Mouse (Mus musculus) midbrain, embryonic 13.5 days (tissue): Measurements from ENCODE around the gene Xdh. TPM values are rescaled to one million over a fixed set of nuclear protein-coding genes. Genes with fewer than 3 reads are reported as not detected.

Experiments
- ATAC-seq: fragments of 200-750 bp; cut with Nextera tagmentation; 2 replicates; pipeline ENCODE4 v1.8.0; 2017; ENCODE audit warnings: mild to moderate bottlenecking, moderate TSS enrichment, moderate library complexity
- H3K27ac ChIP-seq: fragments of 300-500 bp; sonication (generic); 2 replicates; pipeline ENCODE4 v1.5.1; 2015; ENCODE audit warnings: inconsistent platforms, mild to moderate bottlenecking, moderate library complexity
- H3K27me3 ChIP-seq: fragments of 300-500 bp; sonication (generic); 2 replicates; pipeline ENCODE4 v1.6.1; 2015; ENCODE audit warnings: mild to moderate bottlenecking, inconsistent platforms
- H3K36me3 ChIP-seq: fragments of 300-500 bp; sonication (generic); 2 replicates; pipeline ENCODE4 v1.6.1; 2015; ENCODE audit warnings: mild to moderate bottlenecking, inconsistent platforms
- H3K4me1 ChIP-seq: fragments of 300-500 bp; sonication (generic); replicated peaks from 2 replicates; pipeline ENCODE4 v1.6.1; 2015; ENCODE audit warnings: inconsistent platforms
- H3K4me2 ChIP-seq: fragments of 300-500 bp; sonication (generic); replicated peaks from 2 replicates; pipeline ENCODE4 v1.6.1; 2015; ENCODE audit warnings: moderate library complexity, mild to moderate bottlenecking, inconsistent platforms
- H3K4me3 ChIP-seq: fragments of 300-500 bp; sonication (generic); replicated peaks from 2 replicates; pipeline ENCODE4 v1.5.1; 2015; ENCODE audit warnings: mild to moderate bottlenecking, inconsistent platforms
- H3K9ac ChIP-seq: fragments of 300-500 bp; sonication (generic); replicated peaks from 2 replicates; pipeline ENCODE4 v1.6.1; 2015; ENCODE audit warnings: mild to moderate bottlenecking, inconsistent platforms
- H3K9me3 ChIP-seq: fragments of 300-500 bp; sonication (generic); 2 replicates; pipeline ENCODE4 v1.6.1; 2016; ENCODE audit warnings: mild to moderate bottlenecking, inconsistent platforms
- WGBS: fragments of 180-500 bp; shearing (Covaris S2); methylation state at CpG from one replicate; pipeline ENCODE4 v1.1.7; 2015; 5-methylcytosine and 5-hydroxymethylcytosine counted together
- polyA plus RNA-seq: library from polyadenylated mRNA; unstranded; fragments of >200 nt; fragmentation: Nextera tagmentation; extraction: Ambion mirVana; gene quantifications from 2 replicates; pipeline ENCODE4 v1.2.1, GENCODE M21; 2015

The Xdh gene
- polyA plus RNA-seq, 1 experiment from 2014 or later: 0.08 TPM

GRCm38 (mm10) chr17:73935163-73935562 lies 14.8 kb downstream of the Xdh start:
- Histone ChIP-seq H3K27ac (no peak overlapping the region), H3K4me3 (no peak overlapping the region), H3K27me3 (no peaks in the 10 kb centered on the region), H3K9ac (no peak overlapping the region), H3K4me2 (no peak overlapping the region), H3K9me3 (0 out of 2 replicates have a peak, but pooled peaks cover 4% of the 10 kb centered on the region), H3K36me3 (no peaks in the 10 kb centered on the region), H3K4me1 (no peaks in the 10 kb centered on the region)
- ATAC-seq: no peak
- WGBS: 84% methylated on average over 4 of the region's 4 CpGs

- H3K4me2 ChIP-seq: no peak overlapping the region
- H3K9me3 ChIP-seq: 0 out of 2 replicates have a peak, but pooled peaks cover 4% of the 10 kb centered on the region
- H3K4me1 ChIP-seq: no peaks in the 10 kb centered on the region
- H3K36me3 ChIP-seq: no peaks in the 10 kb centered on the region
- no peak overlapping the region for H3K4me3 ChIP-seq
- 83% methylated on average over 4 of the region's 4 CpGs for WGBS
- H3K9ac ChIP-seq: no peak overlapping the region
- H3K27me3 ChIP-seq: no peaks in the 10 kb centered on the region
- no peak for ATAC-seq
- H3K27ac ChIP-seq: no peak overlapping the region
Measured at GRCm38 (mm10) chr17:73934281-73934680, 15.7 kb downstream of the Xdh start.

DNA sequence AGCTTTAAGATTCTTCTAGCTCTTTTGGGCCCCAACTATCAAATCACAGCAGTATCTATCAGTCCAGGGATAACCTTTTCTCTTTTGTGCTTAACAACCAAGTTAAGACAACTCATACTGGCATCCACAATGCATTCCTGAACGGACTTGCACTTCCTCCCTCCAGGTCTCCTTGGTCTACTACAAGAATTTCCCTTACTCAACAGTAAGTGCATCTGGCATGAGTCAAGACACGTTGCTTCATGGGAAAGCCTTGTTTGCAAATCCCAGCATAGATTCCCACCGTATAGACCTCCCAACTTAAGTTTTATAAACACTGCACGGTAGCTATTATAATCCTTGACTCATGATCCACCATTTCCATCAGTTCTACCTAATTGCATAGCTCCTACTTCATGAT lies 16.4 kb downstream of the Xdh start:
- Histone ChIP-seq H3K27ac (no peak overlapping the region), H3K4me3 (no peak overlapping the region), H3K27me3 (no peaks in the 10 kb centered on the region), H3K9ac (no peak overlapping the region), H3K9me3 (0 out of 2 replicates have a peak, but pooled peaks cover 4% of the 10 kb centered on the region), H3K36me3 (no peaks in the 10 kb centered on the region), H3K4me1 (no peaks in the 10 kb centered on the region), H3K4me2 (no peak overlapping the region)
- no peak for ATAC-seq
- 86% methylated on average over 4 of the region's 4 CpGs for WGBS

DNA sequence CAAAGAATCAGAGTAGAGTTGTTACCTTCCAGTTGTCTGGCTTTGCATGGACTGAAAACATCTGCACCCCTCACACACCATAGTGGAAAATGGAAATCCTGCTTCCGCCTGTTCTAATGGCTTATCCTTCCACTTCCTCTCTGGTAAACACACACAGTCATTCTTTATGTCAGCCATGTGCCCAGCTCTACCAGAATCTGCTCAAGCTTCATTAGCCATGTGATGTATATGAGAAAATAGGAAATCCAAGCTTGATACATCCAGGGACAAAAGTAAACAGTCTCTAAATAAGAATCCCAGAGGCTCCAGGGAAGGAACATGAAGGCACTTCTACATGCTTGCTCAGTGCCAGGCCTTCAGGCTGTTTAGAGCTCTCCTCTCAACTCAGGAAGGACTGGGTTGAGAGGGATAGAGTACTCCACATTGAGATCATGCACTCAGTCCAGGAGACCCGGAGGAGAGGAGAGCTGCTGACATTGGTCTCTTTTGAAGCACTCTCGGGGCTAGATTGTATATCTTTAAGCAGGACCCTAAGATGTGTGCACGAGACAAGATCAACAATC lies 17.4 kb downstream of the Xdh start:
- Histone ChIP-seq H3K9ac (no peak overlapping the region), H3K9me3 (0 out of 2 replicates have a peak, but pooled peaks cover 4% of the 10 kb centered on the region), H3K4me2 (no peak overlapping the region), H3K27me3 (no peaks in the 10 kb centered on the region), H3K4me3 (no peak overlapping the region), H3K36me3 (no peaks in the 10 kb centered on the region), H3K27ac (no peak overlapping the region), H3K4me1 (no peaks in the 10 kb centered on the region)
- 87% methylated on average over 4 of the region's 4 CpGs for whole genome bisulfite sequencing
- no peak for ATAC-seq

DNA sequence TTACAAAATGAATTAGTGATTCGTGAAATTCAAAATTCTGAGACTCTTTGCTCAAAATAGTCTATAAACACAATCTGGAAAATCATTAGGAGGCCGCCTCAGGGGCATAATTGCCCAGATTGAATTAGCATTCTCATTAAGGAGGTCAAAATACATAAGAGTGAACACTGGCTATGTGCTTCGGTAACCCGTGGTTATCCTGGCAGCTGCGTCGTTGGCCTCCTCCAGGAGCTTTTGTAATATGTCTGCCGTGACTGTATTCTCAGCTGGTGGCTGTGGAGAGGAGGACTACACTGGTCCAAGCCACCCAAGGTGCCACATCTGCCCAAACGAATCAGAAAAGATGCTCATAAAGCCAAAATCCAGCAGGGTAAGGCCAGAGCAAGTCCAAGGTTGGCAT lies 30.5 kb downstream of the Xdh start:
- no peak overlapping the region for H3K27ac ChIP-seq
- no peak for ATAC-seq

GRCm38 (mm10) chr17:73918944-73919381 lies 31.0 kb downstream of the Xdh start:
- H3K27me3 ChIP-seq: no peaks in the 10 kb centered on the region
- ATAC-seq: no peak
- no peak overlapping the region for H3K9ac ChIP-seq
- H3K36me3 ChIP-seq: no peaks in the 10 kb centered on the region
- 86% methylated on average over 7 of the region's 7 CpGs for WGBS
- H3K4me3 ChIP-seq: no peak overlapping the region
- H3K4me2 ChIP-seq: no peak overlapping the region
- no peaks in the 10 kb centered on the region for H3K9me3 ChIP-seq
- no peak overlapping the region for H3K27ac ChIP-seq
- no peaks in the 10 kb centered on the region for H3K4me1 ChIP-seq

More for the DNA sequence above, 30.5 kb downstream of the Xdh start:
- Histone ChIP-seq H3K9me3 (no peaks in the 10 kb centered on the region), H3K4me2 (no peak overlapping the region), H3K9ac (no peak overlapping the region), H3K27me3 (no peaks in the 10 kb centered on the region), H3K4me3 (no peak overlapping the region), H3K4me1 (no peaks in the 10 kb centered on the region), H3K36me3 (no peaks in the 10 kb centered on the region)
- WGBS: 83% methylated on average over 8 of the region's 8 CpGs

GRCm38 (mm10) chr17:73918138-73918537 lies 31.9 kb downstream of the Xdh start:
- ATAC-seq: no peak
- Histone ChIP-seq H3K4me3 (no peak overlapping the region), H3K9me3 (no peaks in the 10 kb centered on the region), H3K4me2 (no peak overlapping the region), H3K9ac (no peak overlapping the region), H3K27ac (no peak overlapping the region), H3K4me1 (no peaks in the 10 kb centered on the region), H3K36me3 (no peaks in the 10 kb centered on the region), H3K27me3 (no peaks in the 10 kb centered on the region)
- 92% methylated on average over 3 of the region's 3 CpGs for WGBS

GRCm38 (mm10) chr17:73917713-73918112 lies 32.3 kb downstream of the Xdh start:
- WGBS: 88% methylated on average over 5 of the region's 5 CpGs
- no peak overlapping the region for H3K9ac ChIP-seq
- no peak overlapping the region for H3K4me3 ChIP-seq
- no peaks in the 10 kb centered on the region for H3K27me3 ChIP-seq
- no peaks in the 10 kb centered on the region for H3K36me3 ChIP-seq
- ATAC-seq: no peak
- H3K4me1 ChIP-seq: no peaks in the 10 kb centered on the region
- H3K4me2 ChIP-seq: no peak overlapping the region
- H3K27ac ChIP-seq: no peak overlapping the region
- no peaks in the 10 kb centered on the region for H3K9me3 ChIP-seq

GRCm38 (mm10) chr17:73914730-73915129 lies 35.3 kb downstream of the Xdh start:
- Histone ChIP-seq H3K27me3 (no peaks in the 10 kb centered on the region), H3K4me1 (no peaks in the 10 kb centered on the region), H3K9me3 (no peaks in the 10 kb centered on the region), H3K4me3 (no peak overlapping the region), H3K4me2 (no peak overlapping the region), H3K9ac (no peak overlapping the region), H3K36me3 (no peaks in the 10 kb centered on the region), H3K27ac (no peak overlapping the region)
- WGBS: 87% methylated on average over 4 of the region's 4 CpGs
- no peak for ATAC-seq

GRCm38 (mm10) chr17:73906076-73906475 lies 43.9 kb downstream of the Xdh start:
- H3K9ac ChIP-seq: no peak overlapping the region
- H3K4me2 ChIP-seq: no peak overlapping the region
- no peaks in the 10 kb centered on the region for H3K36me3 ChIP-seq
- no peaks in the 10 kb centered on the region for H3K9me3 ChIP-seq
- no peaks in the 10 kb centered on the region for H3K27me3 ChIP-seq
- ATAC-seq: no peak
- H3K4me1 ChIP-seq: no peaks in the 10 kb centered on the region
- H3K27ac ChIP-seq: no peak overlapping the region
- no peak overlapping the region for H3K4me3 ChIP-seq
- 86% methylated on average over 8 of the region's 8 CpGs for whole genome bisulfite sequencing

- no peak overlapping the region for H3K27ac ChIP-seq
- H3K9me3 ChIP-seq: no peaks in the 10 kb centered on the region
- no peak overlapping the region for H3K9ac ChIP-seq
- H3K4me2 ChIP-seq: no peak overlapping the region
- H3K4me3 ChIP-seq: no peak overlapping the region
- H3K4me1 ChIP-seq: no peaks in the 10 kb centered on the region
- H3K36me3 ChIP-seq: no peaks in the 10 kb centered on the region
- 86% methylated on average over 7 of the region's 7 CpGs for WGBS
- ATAC-seq: no peak
- no peaks in the 10 kb centered on the region for H3K27me3 ChIP-seq
Measured at GRCm38 (mm10) chr17:73905043-73905750, 44.8 kb downstream of the Xdh start.

DNA sequence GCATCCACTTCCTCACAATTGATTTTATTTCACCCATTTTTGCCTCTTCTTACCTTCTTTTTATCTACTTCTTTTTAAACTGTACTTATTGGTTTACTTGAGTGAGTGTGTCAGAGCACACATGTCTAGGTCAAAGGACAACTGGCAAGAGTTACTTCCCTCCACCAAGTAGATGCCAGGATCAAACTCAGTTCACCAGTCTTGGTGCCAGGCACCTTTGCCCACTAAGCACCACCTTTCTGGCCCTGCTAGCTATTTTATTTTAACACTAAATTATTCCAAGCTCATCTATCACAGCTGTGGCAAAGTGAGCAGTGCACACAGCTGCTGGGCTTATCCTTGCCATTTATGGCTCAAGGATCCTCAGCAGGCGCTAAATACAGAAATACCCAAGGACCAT lies 46.9 kb downstream of the Xdh start:
- Histone ChIP-seq H3K27me3 (no peaks in the 10 kb centered on the region), H3K9ac (no peak overlapping the region), H3K4me3 (no peak overlapping the region), H3K27ac (no peak overlapping the region), H3K4me2 (no peak overlapping the region), H3K4me1 (no peaks in the 10 kb centered on the region), H3K36me3 (no peaks in the 10 kb centered on the region), H3K9me3 (no peaks in the 10 kb centered on the region)
- WGBS: 93% methylated on average over 1 of the region's 1 CpGs
- no peak for ATAC-seq

DNA sequence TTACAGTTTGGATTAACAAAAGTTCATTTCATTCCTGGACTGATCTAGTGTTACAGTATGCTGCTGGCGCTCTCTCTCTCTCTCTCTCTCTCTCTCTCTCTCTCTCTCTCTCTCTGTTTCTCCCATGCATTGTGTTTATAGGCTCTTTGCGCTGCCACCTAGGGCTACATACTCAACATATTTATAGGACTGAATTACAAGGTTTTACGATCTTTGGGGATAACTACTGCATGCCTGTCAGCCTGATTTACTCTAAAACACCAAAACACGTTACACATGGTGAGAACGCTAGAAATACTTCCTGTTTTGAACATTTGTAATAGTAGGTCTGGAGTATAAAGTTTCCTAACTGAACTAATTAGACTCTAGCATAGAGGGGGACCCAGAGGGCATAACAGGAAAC lies 47.8 kb downstream of the Xdh start:
- Histone ChIP-seq H3K27me3 (no peaks in the 10 kb centered on the region), H3K36me3 (no peaks in the 10 kb centered on the region), H3K4me3 (no peak overlapping the region), H3K27ac (no peak overlapping the region), H3K4me2 (no peak overlapping the region), H3K4me1 (no peaks in the 10 kb centered on the region), H3K9ac (no peak overlapping the region), H3K9me3 (no peaks in the 10 kb centered on the region)
- ATAC-seq: no peak
- 81% methylated on average over 5 of the region's 5 CpGs for WGBS
